Mouse (Mus musculus) c-Kit-positive CD71-negative TER-119-negative erythroid progenitor cells, embryonic 14.5 days (primary cell): Measurements from ENCODE around the gene Usp19.

Source experiments
- DNase-seq: peaks from one replicate; pipeline ENCODE4 v3.0.0-alpha.2; 2013; ENCODE audit warnings: low read depth

The Usp19 gene

GRCm38 (mm10) chr9:108499231-108499630, 8.8 kb downstream of the Usp19 start:
- no peak for DNase-seq

GRCm38 (mm10) chr9:108499943-108500342, 9.5 kb downstream of the Usp19 start:
- no peak for DNase-seq

- DNase-seq = no peak
Measured at GRCm38 (mm10) chr9:108506901-108507300, 16.5 kb downstream of the Usp19 start.

GRCm38 (mm10) chr9:108507619-108508434, 17.4 kb downstream of the Usp19 start, which contains the start of gene Qars:
Gene Qars (plus strand): TSS chr9:108507706.
- DNase-seq = peak; percentile 95

GRCm38 (mm10) chr9:108508776-108509175, 18.4 kb downstream of the Usp19 start:
- no peak for DNase-seq

GRCm38 (mm10) chr9:108516380-108517251, 26.2 kb downstream of the Usp19 start, which contains the start of gene Qrich1:
Gene Qrich1 (plus strand): TSS chr9:108516806.
- DNase-seq = peak; percentile 97

GRCm38 (mm10) chr9:108517253-108517930, 27.0 kb downstream of the Usp19 start:
- DNase-seq = peak; percentile 53

- DNase-seq = peak; percentile 39
Measured at GRCm38 (mm10) chr9:108517931-108518332, 27.5 kb downstream of the Usp19 start.

GRCm38 (mm10) chr9:108521604-108522003, 31.2 kb downstream of the Usp19 start:
- DNase-seq = no peak

GRCm38 (mm10) chr9:108523341-108523740, 32.9 kb downstream of the Usp19 start:
- no peak for DNase-seq

- no peak for DNase-seq
Measured at GRCm38 (mm10) chr9:108525400-108525799, 35.0 kb downstream of the Usp19 start.

GRCm38 (mm10) chr9:108530954-108531353, 40.6 kb downstream of the Usp19 start:
- no peak for DNase-seq

- no peak for DNase-seq
Measured at GRCm38 (mm10) chr9:108531496-108531895, 41.1 kb downstream of the Usp19 start.

- no peak for DNase-seq
Measured at GRCm38 (mm10) chr9:108540846-108541245, 50.4 kb downstream of the Usp19 start.

GRCm38 (mm10) chr9:108545986-108546385, 55.6 kb downstream of the Usp19 start:
- DNase-seq = no peak

GRCm38 (mm10) chr9:108546875-108547274, 56.5 kb downstream of the Usp19 start:
- no peak for DNase-seq
